Mouse (Mus musculus) heart, adult 2 months (tissue): ENCODE results near the gene Lrrc4c. TPM values are rescaled to one million over a fixed set of nuclear protein-coding genes. Genes with fewer than 3 reads are reported as not detected.
A peak's percentile ranks its signal among the peaks of the same experiment; 100 is the strongest.

Experiments
- DNase-seq, 2 experiments: peaks; one replicate each; pipeline ENCODE4 v3.0.0; 2021
- H3K27ac ChIP-seq: fragments of 200-600 bp; 2 replicates; pipeline ENCODE4 v1.8.1; 2022
- H3K27me3 ChIP-seq: fragments of 200-500 bp; 2 replicates; pipeline ENCODE4 v1.6.1; 2012; ENCODE audit warnings: mild to moderate bottlenecking, low read length, inconsistent platforms, mixed read lengths; ENCODE audit not compliant: control insufficient read depth, insufficient read depth
- H3K36me3 ChIP-seq: fragments of 200-500 bp; 2 replicates; pipeline ENCODE4 v1.6.1; 2012; ENCODE audit warnings: low read length, inconsistent platforms; ENCODE audit not compliant: control insufficient read depth, insufficient read depth
- H3K4me1 ChIP-seq: fragments of 200-500 bp; 2 replicates; pipeline ENCODE4 v1.6.1; 2011; ENCODE audit warnings: low read length; ENCODE audit not compliant: control insufficient read depth, insufficient read depth
- H3K4me3 ChIP-seq: fragments of 200-600 bp; 2 replicates; pipeline ENCODE4 v1.8.1; 2022
- H3K79me2 ChIP-seq: fragments of 200-500 bp; replicated peaks from 2 replicates; pipeline ENCODE4 v1.6.1; 2012; ENCODE audit warnings: mild to moderate bottlenecking, inconsistent platforms, low read length, moderate library complexity, mixed read lengths; ENCODE audit not compliant: control insufficient read depth, insufficient read depth
- H3K9ac ChIP-seq: fragments of 200-500 bp; 2 replicates; pipeline ENCODE4 v1.6.1; 2012; ENCODE audit warnings: low read depth, mild to moderate bottlenecking, control low read depth, inconsistent platforms, low read length, mixed read lengths
- CTCF ChIP-seq: fragments of 200-600 bp; IDR thresholded peaks from 2 replicates; pipeline ENCODE4 v1.8.1; 2022; ENCODE audit warnings: antibody characterized with exemption, mild to moderate bottlenecking, moderate library complexity
- EP300 ChIP-seq: fragments of 200-500 bp; IDR thresholded peaks from 2 replicates; pipeline ENCODE4 v1.6.1; 2011; ENCODE audit warnings: low read depth, low read length, control low read depth; ENCODE audit not compliant: insufficient read depth
- POLR2A ChIP-seq: fragments of 200-500 bp; IDR thresholded peaks from 2 replicates; pipeline ENCODE4 v1.6.1; 2011; ENCODE audit warnings: mild to moderate bottlenecking, low read depth, low read length, control low read depth; ENCODE audit not compliant: insufficient read depth
- WGBS: fragments of 180-500 bp; shearing (Covaris S2); methylation state at CpG from one replicate; pipeline ENCODE4 v1.1.7; 2018; 5-methylcytosine and 5-hydroxymethylcytosine counted together
- intact Hi-C: fragments of 180-260 bp; cut with DNase I; formaldehyde crosslinking; loops from one replicate; pipeline ENCODE4 v1.15.1; 2025
- polyA plus RNA-seq: library from polyadenylated mRNA; depleted of rRNA; stranded (reverse); fragments of >200 nt; gene quantifications from 2 replicates; pipeline ENCODE4 v1.2.3, GENCODE M21; 2012
- total RNA-seq, 2 experiments: library from RNA; stranded (reverse); gene quantifications; 2 replicates each; pipeline ENCODE4 v1.2.3; 2021

The Lrrc4c gene
- total and polyA plus RNA-seq, 3 experiments: 0.20 to 0.39 (median 0.23) TPM

GRCm38 (mm10) chr2:96573755-96574154 is 255.8 kb downstream of the Lrrc4c start:
- Histone ChIP-seq H3K27me3 (no peaks in the 10 kb centered on the region), H3K27ac (no peak overlapping the region), H3K4me3 (no peak overlapping the region), H3K4me1 (no peaks in the 10 kb centered on the region), H3K9ac (no peak overlapping the region), H3K36me3 (no peaks in the 10 kb centered on the region), H3K79me2 (no peaks in the 10 kb centered on the region)
- no peak for TF ChIP-seq POLR2A
- no peak for TF ChIP-seq EP300
- TF ChIP-seq CTCF: no peak
- no peak for DNase-seq
- intact Hi-C loops: no loop called here
- WGBS: 69% methylated on average over 2 of the region's 2 CpGs

- no peak for DNase-seq
- WGBS: 85% methylated on average over 8 of the region's 8 CpGs
- Histone ChIP-seq H3K4me1 (peaks cover 1% of the 10 kb centered on the region; the same call in 1 of the 2 replicates), H3K79me2 (no peaks in the 10 kb centered on the region), H3K36me3 (peaks cover 3% of the 10 kb centered on the region; the same call in 1 of the 2 replicates), H3K4me3 (no peak overlapping the region), H3K27me3 (no peaks in the 10 kb centered on the region), H3K9ac (no peak overlapping the region), H3K27ac (no peak overlapping the region)
- intact Hi-C loops: no loop called here
- no peak for TF ChIP-seq POLR2A
- TF ChIP-seq CTCF: no peak
- TF ChIP-seq EP300: no peak
Measured at GRCm38 (mm10) chr2:96577701-96578100, 259.7 kb downstream of the Lrrc4c start.

GRCm38 (mm10) chr2:96580136-96580733 is 262.3 kb downstream of the Lrrc4c start:
- no peak for DNase-seq
- no peak for TF ChIP-seq CTCF
- TF ChIP-seq EP300: no peak
- no peak for TF ChIP-seq POLR2A
- no peak overlapping the region for H3K9ac ChIP-seq
- intact Hi-C loops: no loop called here
- 57% methylated on average over 1 of the region's 1 CpGs for WGBS
- peaks cover 1% of the 10 kb centered on the region; the same call in 1 of the 2 replicates for H3K4me1 ChIP-seq
- H3K36me3 ChIP-seq: peaks cover 3% of the 10 kb centered on the region; the same call in 1 of the 2 replicates
- H3K27ac ChIP-seq: peak overlapping the region; percentile 60
- H3K4me3 ChIP-seq: no peak overlapping the region
- H3K79me2 ChIP-seq: no peaks in the 10 kb centered on the region
- H3K27me3 ChIP-seq: no peaks in the 10 kb centered on the region

GRCm38 (mm10) chr2:96585665-96586064 is 267.7 kb downstream of the Lrrc4c start:
- DNase-seq: no peak
- intact Hi-C loops: no loop called here

GRCm38 (mm10) chr2:96604801-96605200 is 286.8 kb downstream of the Lrrc4c start:
- 74% methylated on average over 3 of the region's 3 CpGs for WGBS
- DNase-seq: no peak
- Histone ChIP-seq H3K79me2 (no peaks in the 10 kb centered on the region), H3K36me3 (no peaks in the 10 kb centered on the region), H3K9ac (no peak overlapping the region), H3K4me1 (no peaks in the 10 kb centered on the region), H3K27ac (no peak overlapping the region), H3K27me3 (no peaks in the 10 kb centered on the region), H3K4me3 (no peak overlapping the region)
- TF ChIP-seq POLR2A: no peak
- TF ChIP-seq EP300: no peak
- TF ChIP-seq CTCF: no peak
- intact Hi-C loops: no loop called here

More at GRCm38 (mm10) chr2:96585665-96586064, 267.7 kb downstream of the Lrrc4c start:
- peak; percentile 76 for TF ChIP-seq CTCF
- no peak for TF ChIP-seq POLR2A
- WGBS: 6% methylated on average over 4 of the region's 4 CpGs
- no peaks in the 10 kb centered on the region for H3K79me2 ChIP-seq
- no peaks in the 10 kb centered on the region for H3K36me3 ChIP-seq
- no peak overlapping the region for H3K4me3 ChIP-seq
- no peak overlapping the region for H3K27ac ChIP-seq
- H3K4me1 ChIP-seq: no peaks in the 10 kb centered on the region
- H3K27me3 ChIP-seq: no peaks in the 10 kb centered on the region
- H3K9ac ChIP-seq: no peak overlapping the region

GRCm38 (mm10) chr2:96614121-96614520 is 296.2 kb downstream of the Lrrc4c start:
- Histone ChIP-seq H3K36me3 (no peaks in the 10 kb centered on the region), H3K4me3 (no peak overlapping the region), H3K27me3 (no peaks in the 10 kb centered on the region), H3K9ac (no peak overlapping the region), H3K4me1 (no peaks in the 10 kb centered on the region), H3K79me2 (no peaks in the 10 kb centered on the region), H3K27ac (no peak overlapping the region)
- intact Hi-C loops: no loop called here
- no peak for DNase-seq
- TF ChIP-seq CTCF (no peak), POLR2A (no peak), EP300 (no peak)
- 39% methylated on average over 1 of the region's 1 CpGs for WGBS
